Mouse (Mus musculus) kidney, embryonic 15.5 days (tissue): ENCODE results near the gene Gabbr2. TPM values are rescaled to one million over a fixed set of nuclear protein-coding genes. Genes with fewer than 3 reads are reported as not detected.

Source experiments
- polyA plus RNA-seq: library from polyadenylated mRNA; unstranded; fragments of >200 nt; fragmentation: Nextera tagmentation; extraction: Ambion mirVana; gene quantifications from 2 replicates; pipeline ENCODE4 v1.2.1, GENCODE M21; 2015

Gabbr2 gene
- polyA plus RNA-seq, 1 experiment from 2014 or later: 0.18 TPM

Other genes with a start within 250 kb of the Gabbr2 start
- 5.5 and 6.5 TPM in 2 replicates for gene Anks6, start 65.6 kb upstream of the Gabbr2 start, polyA plus RNA-seq
- 9.0 and 10.6 TPM in 2 replicates for gene Galnt12, start 100.0 kb upstream of the Gabbr2 start, polyA plus RNA-seq
- 21.9 and 24.0 TPM in 2 replicates for gene Col15a1, start 216.3 kb upstream of the Gabbr2 start, polyA plus RNA-seq